Mouse (Mus musculus): Measurements from ENCODE around the gene Tent5b. TPM values are rescaled to one million over a fixed set of nuclear protein-coding genes. Genes with fewer than 3 reads are reported as not detected.
A peak's percentile ranks its signal among the peaks of the same experiment; 100 is the strongest.

Tent5b gene
- total RNA-seq, 2 experiments from 2014 or later: 1.9 to 3.1 TPM

- no peak for DNase-seq
These were observed 8.7 kb upstream of the Tent5b start for GRCm38 (mm10) chr4:133471135-133471821.

DNA sequence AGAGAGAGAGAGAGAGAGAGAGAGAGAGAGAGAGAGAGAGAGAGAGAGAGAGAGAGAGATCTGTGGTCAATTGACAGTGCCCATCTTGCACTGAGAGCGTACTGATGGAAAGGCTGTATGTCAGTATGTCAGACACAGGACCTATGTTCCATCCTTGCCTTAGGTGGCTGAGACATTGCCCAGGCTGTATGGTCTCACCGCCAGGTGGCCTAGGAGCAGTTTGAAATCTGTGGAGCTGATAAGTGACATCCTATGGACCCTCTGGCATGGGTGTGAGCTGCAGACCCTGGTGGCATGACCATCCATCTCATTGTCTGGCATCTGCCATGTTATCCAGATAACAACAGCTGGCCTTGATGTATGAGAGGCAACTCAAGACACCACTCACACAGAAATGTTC, 6.1 kb upstream of the Tent5b start:
- no peak for DNase-seq

DNA sequence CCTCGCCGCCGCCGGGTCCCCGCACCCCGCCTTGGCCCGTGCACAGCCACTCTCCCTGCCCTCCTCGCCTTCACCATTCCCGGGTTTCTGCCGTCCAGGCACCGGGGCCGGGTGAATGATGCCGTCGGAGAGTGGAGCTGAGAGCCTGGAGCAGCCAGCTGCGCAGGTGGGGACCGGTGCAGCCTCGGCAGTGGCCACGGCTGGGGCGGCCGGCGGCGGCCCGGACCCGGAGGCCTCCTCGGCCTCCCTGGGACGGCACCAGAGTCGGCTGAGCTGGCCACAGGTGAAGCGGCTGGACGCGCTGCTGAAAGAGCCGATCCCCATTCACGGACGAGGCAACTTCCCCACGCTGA, 229 bp downstream of the Tent5b start:
- DNase-seq: no peak

- no peak for DNase-seq
These were observed 822 bp downstream of the Tent5b start for GRCm38 (mm10) chr4:133480754-133481153.

DNA sequence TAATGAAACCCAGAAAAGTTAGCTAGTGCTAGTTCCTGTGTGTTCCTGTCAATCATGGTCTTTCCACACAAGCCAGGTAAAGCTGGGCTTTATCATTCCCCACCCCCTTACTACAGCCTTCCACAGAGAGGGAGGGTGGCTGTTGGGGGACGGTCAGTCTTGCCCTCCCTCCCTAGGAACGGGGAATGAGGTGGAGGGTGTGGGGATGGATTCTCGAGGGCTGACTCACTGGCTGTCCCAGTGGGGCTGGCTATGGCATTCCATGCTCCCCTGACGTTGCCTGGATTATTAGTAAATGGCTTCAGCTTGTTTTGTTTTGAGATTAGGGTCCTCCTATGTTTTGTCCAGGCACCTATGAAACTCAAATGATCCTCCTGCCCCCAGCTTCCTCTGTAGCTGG, 1.6 kb downstream of the Tent5b start:
- DNase-seq: peak; percentile 25

DNA sequence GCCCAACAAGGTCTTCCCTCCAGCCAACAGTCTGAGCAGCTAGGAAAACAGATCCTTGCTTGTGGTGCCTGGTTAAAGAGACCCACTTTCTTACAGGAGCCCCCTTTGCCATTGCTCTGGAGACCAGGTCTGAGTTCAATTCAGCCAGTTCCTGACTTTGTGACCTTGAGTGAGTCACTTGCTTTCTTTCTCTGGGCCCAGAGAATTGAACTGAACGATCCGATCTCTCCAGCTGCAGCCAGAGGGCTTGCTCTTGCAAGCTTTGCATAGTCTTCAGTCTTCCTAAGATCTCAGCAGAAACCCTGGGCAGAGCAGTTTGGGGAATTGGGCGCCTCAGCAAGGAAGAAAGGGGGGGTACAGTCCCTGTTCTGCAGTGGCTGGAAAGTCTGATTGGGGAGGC, 2.5 kb downstream of the Tent5b start:
- no peak for DNase-seq

- DNase-seq: peak; percentile 36
These were observed 4.5 kb downstream of the Tent5b start for GRCm38 (mm10) chr4:133484266-133485025.

DNA sequence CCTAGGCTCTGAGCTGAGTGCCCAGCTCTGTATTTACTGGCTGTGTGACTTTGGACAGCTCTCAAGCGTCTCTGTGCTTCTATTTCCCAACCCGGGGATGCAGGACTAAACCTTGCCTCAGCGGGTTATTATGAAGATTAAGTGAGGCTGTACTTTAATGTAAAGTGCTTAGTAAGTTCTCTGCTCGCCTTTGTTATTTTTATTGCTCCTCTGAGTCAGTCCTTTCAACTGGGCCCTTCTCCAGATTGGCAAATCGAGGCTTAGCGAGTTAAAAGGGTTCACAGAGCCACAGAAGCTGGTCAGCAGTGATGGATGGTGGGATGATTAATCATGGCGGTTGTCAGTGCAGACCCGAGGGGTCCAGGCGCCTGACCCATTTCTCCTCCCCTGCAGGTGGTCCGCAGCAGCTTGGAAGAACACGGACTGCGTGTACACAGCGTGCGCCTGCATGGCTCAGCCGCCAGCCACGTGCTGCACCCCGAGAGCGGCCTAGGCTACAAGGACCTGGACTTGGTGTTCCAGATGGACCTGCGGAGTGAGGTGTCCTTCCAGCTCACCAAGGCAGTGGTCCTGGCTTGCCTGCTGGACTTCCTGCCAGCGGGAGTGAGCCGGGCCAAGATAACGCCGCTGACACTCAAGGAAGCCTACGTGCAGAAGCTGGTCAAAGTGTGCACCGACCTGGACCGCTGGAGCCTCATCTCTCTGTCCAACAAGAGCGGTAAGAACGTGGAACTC, 5.9 kb downstream of the Tent5b start:
- DNase-seq: no peak

DNA sequence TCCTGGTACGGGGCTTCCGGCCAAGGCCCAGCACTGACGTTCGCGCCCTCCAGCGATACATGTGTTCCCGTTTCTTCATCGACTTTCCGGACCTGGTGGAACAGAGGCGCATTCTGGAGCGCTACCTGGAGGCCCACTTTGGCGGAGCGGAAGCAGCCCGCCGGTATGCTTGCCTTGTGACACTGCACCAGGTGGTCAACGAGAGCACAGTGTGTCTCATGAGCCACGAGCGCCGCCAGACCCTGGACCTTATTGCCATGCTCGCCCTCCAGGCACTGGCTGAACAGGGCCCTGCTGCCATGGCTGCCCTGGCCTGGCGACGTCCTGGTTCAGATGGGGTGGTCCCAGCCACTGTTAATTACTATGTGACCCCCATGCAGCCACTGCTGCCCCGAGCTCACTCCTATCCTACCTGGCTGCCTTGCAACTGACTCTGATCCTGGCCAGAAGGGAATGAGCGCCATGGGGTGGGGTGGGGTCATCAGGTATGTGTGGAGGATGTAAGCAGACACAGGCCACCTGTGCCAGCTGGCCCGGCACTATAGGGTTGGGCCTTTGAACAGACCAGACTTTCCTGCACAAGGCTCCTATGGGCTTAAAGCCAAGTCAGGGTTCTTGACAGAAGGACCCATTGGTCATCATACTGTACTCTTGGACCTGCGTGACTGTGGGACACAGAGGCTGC, 6.9 kb downstream of the Tent5b start:
- DNase-seq: no peak

GRCm38 (mm10) chr4:133488619-133489392, 8.9 kb downstream of the Tent5b start:
- no peak for DNase-seq

- DNase-seq: no peak
These were observed 9.7 kb downstream of the Tent5b start for GRCm38 (mm10) chr4:133489489-133490245.

GRCm38 (mm10) chr4:133491800-133492199, 11.9 kb downstream of the Tent5b start:
- peak; percentile 76 for DNase-seq

- DNase-seq: no peak
These were observed 14.0 kb downstream of the Tent5b start for GRCm38 (mm10) chr4:133493895-133494294.

DNA sequence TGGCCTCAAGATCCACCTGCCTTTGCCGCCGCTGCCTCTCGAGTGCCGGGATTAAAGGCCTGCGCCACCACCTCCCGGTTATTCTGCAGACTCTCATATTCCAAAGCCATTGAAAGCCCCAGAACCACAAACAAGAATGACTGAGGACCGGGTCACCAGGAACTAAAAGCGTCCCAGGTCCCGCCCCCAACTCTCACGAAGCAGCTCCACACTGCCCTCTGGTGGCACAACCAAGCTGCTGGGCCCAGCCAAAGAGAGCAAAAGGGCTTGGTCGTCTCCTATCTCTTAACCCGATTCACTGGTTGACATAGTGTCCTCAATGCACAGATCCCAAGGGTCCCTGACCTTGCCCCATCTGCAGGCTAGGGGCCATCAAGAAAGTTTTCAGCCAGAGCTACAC, 14.5 kb downstream of the Tent5b start:
- peak; percentile 96 for DNase-seq

- no peak for DNase-seq
These were observed 14.9 kb downstream of the Tent5b start for GRCm38 (mm10) chr4:133494867-133495266.

GRCm38 (mm10) chr4:133495711-133496110, 15.8 kb downstream of the Tent5b start:
- DNase-seq: peak; percentile 76

GRCm38 (mm10) chr4:133496738-133497445, 17.0 kb downstream of the Tent5b start:
- no peak for DNase-seq

DNA sequence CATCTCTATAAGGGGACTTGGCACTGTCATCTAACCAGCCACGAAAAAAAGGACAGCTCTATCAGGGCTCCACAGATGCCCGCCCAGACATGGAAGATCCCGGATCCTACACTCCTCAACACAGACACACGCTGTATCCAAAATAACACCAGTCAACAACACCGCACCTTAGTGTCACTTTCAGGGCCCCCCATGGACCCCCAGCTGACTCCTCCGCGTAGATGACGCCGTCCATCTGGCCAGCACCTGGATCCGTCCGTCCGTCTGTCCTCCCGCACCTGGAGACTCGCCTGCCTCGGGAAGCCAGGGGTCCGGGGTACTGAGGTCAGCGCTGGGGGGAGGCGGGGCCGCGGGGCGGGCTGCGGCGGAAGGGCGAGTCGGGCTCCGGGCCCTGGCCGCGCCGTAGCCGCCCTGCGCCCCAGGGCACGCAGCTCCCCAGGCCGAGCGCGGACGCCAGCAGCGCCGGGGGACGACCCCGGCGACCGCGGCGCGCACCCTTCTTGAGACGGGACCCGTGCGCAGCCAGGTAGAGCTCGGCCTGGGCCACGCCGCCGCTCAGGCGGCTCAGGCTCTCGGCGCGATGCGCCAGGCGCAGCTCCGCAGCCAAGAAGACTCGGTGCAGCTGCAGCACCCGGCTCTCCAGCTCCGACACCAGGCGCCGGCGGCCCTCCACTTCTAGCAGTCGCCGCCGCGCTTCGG, 17.7 kb downstream of the Tent5b start:
- DNase-seq: no peak

- peak; percentile 73 for DNase-seq
These were observed 18.3 kb downstream of the Tent5b start, which contains the start of gene Trnp1 for GRCm38 (mm10) chr4:133498160-133498724. Trnp1 (minus strand) TSS chr4:133498550.
